Comparison of ENCODE assay signal across 22 mouse cellular contexts in genomic region chr1:91011336-91011735, GRCm38 (mm10). TPM values are rescaled to one million over a fixed set of nuclear protein-coding genes. Genes with fewer than 3 reads are reported as not detected.
"Had no signal": no experiment of that assay in that cellular context is flagged by ENCODE, and none has a peak within 500 bp of the region (broad histone marks: within the 10 kb centered on the region; RNA-seq: fewer than 3 reads in every experiment).

No protein-coding gene starts in this region.

- H3K27ac ChIP-seq: layer of hippocampus, adult 2 months; limb, embryonic 12.5 days; liver, embryonic 13.5 days; lung, embryonic 15.5 days; midbrain, embryonic 13.5 days; neural tube, embryonic 15.5 days had no signal

- DNase-seq: kidney, postnatal 10 days; kidney, postnatal 4 days; liver; liver, embryonic 13.5 days; liver, postnatal 0 days; lung, postnatal 14 days; right cerebral cortex, adult 18-20 months; right cerebral cortex, postnatal 25 days; thymus, adult 18-20 months; thymus, postnatal 14 days had no signal

- H3K4me2 ChIP-seq: limb, embryonic 12.5 days; liver, embryonic 13.5 days; lung, embryonic 15.5 days; midbrain, embryonic 13.5 days; neural tube, embryonic 15.5 days had no signal

- H3K9ac ChIP-seq: limb, embryonic 12.5 days; liver, embryonic 13.5 days; liver, postnatal 0 days; lung, embryonic 15.5 days; midbrain, embryonic 13.5 days; neural tube, embryonic 15.5 days had no signal

- ATAC-seq: liver, postnatal 0 days; midbrain, embryonic 13.5 days had no signal

- H3K27me3 ChIP-seq: limb, embryonic 12.5 days; liver, embryonic 13.5 days; lung, embryonic 15.5 days; midbrain, embryonic 13.5 days; neural tube, embryonic 15.5 days had no signal

- H3K36me3 ChIP-seq: limb, embryonic 12.5 days; liver, embryonic 13.5 days; lung, embryonic 15.5 days; midbrain, embryonic 13.5 days; neural tube, embryonic 15.5 days had no signal

- H3K9me3 ChIP-seq: limb, embryonic 12.5 days; liver, embryonic 13.5 days; lung, embryonic 15.5 days; midbrain, embryonic 13.5 days; neural tube, embryonic 15.5 days had no signal

- H3K4me3 ChIP-seq: layer of hippocampus, adult 2 months; limb, embryonic 12.5 days; liver, embryonic 13.5 days; lung, embryonic 15.5 days; midbrain, embryonic 13.5 days; myocyte; neural tube, embryonic 15.5 days had no signal

RNA-seq across cellular contexts. Expression of gene Rab17, which starts 41.9 kb away (rescaled TPM):
- total RNA-seq: layer of hippocampus, adult 2 months; left cerebral cortex, postnatal 36 days had no signal
- polyA plus RNA-seq: midbrain, embryonic 13.5 days; myocyte; neural tube, embryonic 15.5 days had no signal

RNA-seq across cellular contexts. Expression of gene Prlh, which starts 58.4 kb away (rescaled TPM):
- total RNA-seq: layer of hippocampus, adult 2 months; layer of hippocampus, postnatal 10 days; left cerebral cortex, postnatal 36 days; megakaryocyte-erythroid progenitor cell, adult 5-6 weeks had no signal
- polyA plus RNA-seq: limb, embryonic 12.5 days; liver, postnatal 0 days; lung, embryonic 15.5 days; midbrain, embryonic 13.5 days; myocyte; neural tube, embryonic 11.5 days; neural tube, embryonic 15.5 days; small intestine, adult 2 months; stomach, embryonic 16.5 days had no signal
